ENCODE assay signal across 10 mouse cellular contexts in the genomic region with DNA sequence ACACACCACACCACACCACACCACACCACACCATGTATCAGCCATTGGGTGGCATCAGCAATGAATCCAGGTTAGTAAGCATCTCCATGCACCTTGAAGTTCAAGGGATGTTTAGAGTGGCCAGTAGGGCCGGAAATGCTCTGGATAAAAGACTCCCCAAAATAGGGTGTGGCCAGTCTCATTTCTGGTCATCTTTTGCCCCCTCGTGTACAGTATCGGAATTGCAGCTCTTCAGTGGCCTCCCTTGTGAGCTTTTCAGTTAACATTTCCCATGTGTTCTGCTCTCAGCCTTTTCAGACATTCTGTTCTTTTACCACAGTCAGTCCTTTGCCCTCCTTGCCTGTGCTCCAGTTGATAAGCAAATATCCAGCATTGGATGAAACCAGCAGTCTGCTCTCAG. TPM values are rescaled to one million over a fixed set of nuclear protein-coding genes. Genes with fewer than 3 reads are reported as not detected.
DNase-seq lines count a peak whose midpoint lies in the region; ATAC-seq and TF ChIP-seq lines count a peak whose summit lies in the region.
"Had no signal": no experiment of that assay in that cellular context is flagged by ENCODE, and none has a peak within 500 bp of the region (broad histone marks: within the 10 kb centered on the region; RNA-seq: fewer than 3 reads in every experiment).

No protein-coding gene starts in this region.

- DNase-seq in cerebellum, adult 11 months: peak; percentile 15
- no peak for DNase-seq in cerebellum, adult 11-12 months
- peak; percentile 7 for DNase-seq in thymus, adult 2 months
- no peak for DNase-seq in thymus, adult 18-20 months
- DNase-seq in heart, postnatal 14 days: peak; percentile 49 to 71
- DNase-seq in limb, embryonic 11.5 days (ENCODE audit: low spot score): peak; percentile 63
- peak; percentile 16 for DNase-seq in right cerebral cortex, postnatal 4 days

- H3K9ac ChIP-seq in limb, embryonic 11.5 days (ENCODE audit: low read length): no peak overlapping the region
- H3K9ac ChIP-seq: hindbrain, embryonic 15.5 days; neural tube, embryonic 12.5 days had no signal

- ATAC-seq in common myeloid progenitor, adult 5-6 weeks (replicated peaks; ENCODE audit: low read depth, poor library complexity, severe bottlenecking): peak; percentile 78
- ATAC-seq in limb, embryonic 11.5 days (ENCODE audit: insufficient number of reproducible peaks, low FRiP score, low TSS enrichment, low read depth): no peak

- intact Hi-C loops in heart, postnatal 14 days (cut with DNase I): no loop called here

- no peak overlapping the region for H3K4me3 ChIP-seq in thymus, adult 2 months (ENCODE audit: control insufficient read depth, insufficient read depth, low read length)
- H3K4me3 ChIP-seq in limb, embryonic 11.5 days (ENCODE audit: low read depth, low read length): no peak overlapping the region
- H3K4me3 ChIP-seq: hindbrain, embryonic 15.5 days; neural tube, embryonic 12.5 days had no signal

- no peak for TF ChIP-seq CTCF in thymus, adult 2 months (IDR thresholded peaks at IDR 0.05; ENCODE audit: borderline replicate concordance, control insufficient read depth, extremely low read depth, insufficient read depth, low read length, poor library complexity)

- 13% methylated on average over 3 of the region's 3 CpGs for WGBS in thymus, adult 2 months
- 11% methylated on average over 3 of the region's 3 CpGs for WGBS in limb, embryonic 11.5 days

- no peaks in the 10 kb centered on the region for H3K4me1 ChIP-seq in thymus, adult 2 months (replicated peaks; ENCODE audit: control insufficient read depth, insufficient read depth, low read length)
- H3K4me1 ChIP-seq in limb, embryonic 11.5 days (ENCODE audit: control insufficient read depth, insufficient read depth, low read length): no peaks in the 10 kb centered on the region
- H3K4me1 ChIP-seq: hindbrain, embryonic 15.5 days; neural tube, embryonic 12.5 days had no signal

- no peak overlapping the region for H3K27ac ChIP-seq in thymus, adult 2 months (ENCODE audit: control insufficient read depth, insufficient read depth, low read length)
- no peak overlapping the region for H3K27ac ChIP-seq in limb, embryonic 11.5 days (replicated peaks; ENCODE audit: low read depth, low read length)
- H3K27ac ChIP-seq: hindbrain, embryonic 15.5 days; neural tube, embryonic 12.5 days had no signal

- no peaks in the 10 kb centered on the region for H3K36me3 ChIP-seq in thymus, adult 2 months (ENCODE audit: control insufficient read depth, insufficient read depth, low read length)
- H3K36me3 ChIP-seq in limb, embryonic 11.5 days (ENCODE audit: control insufficient read depth, insufficient read depth, low read length): no peaks in the 10 kb centered on the region
- H3K36me3 ChIP-seq: hindbrain, embryonic 15.5 days; neural tube, embryonic 12.5 days had no signal

- no peak for TF ChIP-seq POLR2A in thymus, adult 2 months (IDR thresholded peaks at IDR 0.05; ENCODE audit: control insufficient read depth, extremely low read depth, insufficient read depth, low read length, poor library complexity)

- no peaks in the 10 kb centered on the region for H3K27me3 ChIP-seq in thymus, adult 2 months (ENCODE audit: control insufficient read depth, insufficient read depth, low read length)
- 0 out of 2 replicates have a peak, but pooled peaks cover 2% of the 10 kb centered on the region for H3K27me3 ChIP-seq in limb, embryonic 11.5 days (ENCODE audit: control insufficient read depth, insufficient read depth, low read length)
- H3K27me3 ChIP-seq: hindbrain, embryonic 15.5 days; neural tube, embryonic 12.5 days had no signal

- no peak overlapping the region for H3K4me2 ChIP-seq in limb, embryonic 11.5 days (ENCODE audit: low read depth, severe bottlenecking)
- H3K4me2 ChIP-seq: hindbrain, embryonic 15.5 days; neural tube, embryonic 12.5 days had no signal

- H3K9me3 ChIP-seq in limb, embryonic 11.5 days (ENCODE audit: control insufficient read depth, low read length): no peaks in the 10 kb centered on the region
- H3K9me3 ChIP-seq: hindbrain, embryonic 15.5 days; neural tube, embryonic 12.5 days had no signal

RNA-seq across cellular contexts. Expression of gene Prrg3, which starts 15.8 kb away (rescaled TPM):
- 1.9 and 3.5 TPM in 2 replicates for polyA plus RNA-seq in thymus, adult 2 months (2012; rRNA removed)
- total RNA-seq in common myeloid progenitor, adult 5-6 weeks (2017): not detected in 2 replicates
- 10 to 100 TPM; 17.3 to 21.6 TPM for total RNA-seq in heart, postnatal 14 days (2021)
- polyA plus RNA-seq in limb, embryonic 11.5 days (2014; fragmentation: Nextera tagmentation; extraction: Ambion mirVana): 6.9 and 9.1 TPM in 2 replicates

RNA-seq across cellular contexts. Expression of gene Gm1141, which starts 25.8 kb away (rescaled TPM):
- polyA plus RNA-seq in thymus, adult 2 months (2012; rRNA removed): 0.35 and 0.68 TPM in 2 replicates
- not detected in 2 replicates for total RNA-seq in common myeloid progenitor, adult 5-6 weeks (2017)
- total RNA-seq in heart, postnatal 14 days (2021): not detected
- polyA plus RNA-seq in limb, embryonic 11.5 days (2014; fragmentation: Nextera tagmentation; extraction: Ambion mirVana): 0.44 TPM in 1 of 2 replicates, not detected in the other
- polyA plus RNA-seq: neural tube, embryonic 12.5 days had no signal

RNA-seq across cellular contexts. Expression of gene Fate1, which starts 26.2 kb away (rescaled TPM):
- polyA plus RNA-seq in thymus, adult 2 months (2012; rRNA removed): not detected in 2 replicates
- total RNA-seq in common myeloid progenitor, adult 5-6 weeks (2017): not detected in 2 replicates
- not detected for total RNA-seq in heart, postnatal 14 days (2021)
- polyA plus RNA-seq in limb, embryonic 11.5 days (2014; fragmentation: Nextera tagmentation; extraction: Ambion mirVana): 0.18 TPM in 1 of 2 replicates, not detected in the other
- polyA plus RNA-seq: neural tube, embryonic 12.5 days had no signal

RNA-seq across cellular contexts. Expression of gene Cnga2, which starts 45.0 kb away (rescaled TPM):
- 0.84 and 0.96 TPM in 2 replicates for polyA plus RNA-seq in thymus, adult 2 months (2012; rRNA removed)
- total RNA-seq in common myeloid progenitor, adult 5-6 weeks (2017): not detected in 2 replicates
- total RNA-seq in heart, postnatal 14 days (2021): under 1 TPM; 0.12 to 0.56 TPM
- 0.07 TPM in 1 of 2 replicates, not detected in the other for polyA plus RNA-seq in limb, embryonic 11.5 days (2014; fragmentation: Nextera tagmentation; extraction: Ambion mirVana)

Comparison
In these comparisons a context has a peak if more than half of its experiments do, and no peak if none do; other contexts are left out.
1. DNase-seq: peak in cerebellum, adult 11 months (single experiment), thymus, adult 2 months (single experiment), heart, postnatal 14 days (2 of 2), limb, embryonic 11.5 days (single experiment) and right cerebral cortex, postnatal 4 days (single experiment); none in cerebellum, adult 11-12 months (single experiment) and thymus, adult 18-20 months (0 of 2).
2. RNA of gene Prrg3, which starts 15.8 kb away (total RNA-seq): 17.3 to 21.6 TPM in heart, postnatal 14 days; not detected in common myeloid progenitor, adult 5-6 weeks; every median in the first group is over 10 times any median in the second.